Mouse (Mus musculus): ENCODE results near the gene Cstf3.

Gene Cstf3

DNA sequence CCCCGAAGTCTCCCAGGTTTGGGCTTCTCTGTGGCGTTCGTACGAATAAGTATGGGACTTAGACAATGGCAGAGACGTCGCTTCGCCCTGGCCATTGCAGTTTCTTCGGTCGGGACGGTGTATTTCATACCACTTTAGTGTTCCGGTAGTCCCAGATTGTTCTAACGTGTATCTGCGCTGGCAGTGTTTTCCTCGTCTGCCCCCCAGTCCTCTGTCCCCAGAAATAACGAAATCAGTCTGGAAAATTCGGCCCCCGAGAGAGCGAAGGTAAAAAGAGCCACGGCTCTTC is 450 bp downstream of the Cstf3 start:
- in situ Hi-C loops (cut with MboI; ENCODE audit: unreplicated experiment in 2 of 2) = loop anchor here (5.0 to 25.0 kb wide), 3 partner anchors 77 to 647 kb away; partner anchors contain the start of genes 4931422A03Rik (in 1 of the 2) and Fbxo3 (in 1 of the 2)

GRCm38 (mm10) chr2:104591141-104591540 is 818 bp downstream of the Cstf3 start:
- in situ Hi-C loops (cut with MboI; ENCODE audit: unreplicated experiment in 2 of 2) = loop anchor here (5.0 to 25.0 kb wide), 3 partner anchors 76 to 646 kb away; partner anchors contain the start of genes 4931422A03Rik (in 1 of the 2) and Fbxo3 (in 1 of the 2)

DNA sequence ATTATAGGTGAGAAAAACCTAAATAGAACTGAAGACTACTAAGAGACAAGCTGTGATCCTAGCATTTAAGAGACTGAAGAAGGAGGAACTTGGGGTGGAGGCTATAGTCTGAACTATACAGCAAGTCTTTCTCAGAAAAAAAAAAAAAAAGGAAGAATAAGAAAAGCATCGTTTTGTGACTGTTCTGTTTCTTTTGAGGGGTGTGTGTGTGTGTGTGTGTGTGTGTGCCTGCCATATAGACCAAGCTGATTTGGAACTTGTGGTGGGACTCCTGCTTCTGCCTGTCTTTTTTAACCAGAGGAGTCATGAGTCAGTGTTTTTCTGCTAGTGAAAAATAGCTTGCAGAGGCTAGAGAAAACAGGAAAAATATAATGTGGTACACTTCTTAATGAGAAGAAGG is 4.7 kb downstream of the Cstf3 start:
- in situ Hi-C loops (cut with MboI; ENCODE audit: unreplicated experiment in 2 of 2) = loop anchor here in 1 of 2 experiments (25.0 kb wide), 2 partner anchors 558 to 642 kb away; partner anchors contain the start of genes 4931422A03Rik and Fbxo3

- in situ Hi-C loops (cut with MboI; ENCODE audit: unreplicated experiment in 2 of 2) = no loop called here
Observed at GRCm38 (mm10) chr2:104603431-104603830, 13.1 kb downstream of the Cstf3 start.

DNA sequence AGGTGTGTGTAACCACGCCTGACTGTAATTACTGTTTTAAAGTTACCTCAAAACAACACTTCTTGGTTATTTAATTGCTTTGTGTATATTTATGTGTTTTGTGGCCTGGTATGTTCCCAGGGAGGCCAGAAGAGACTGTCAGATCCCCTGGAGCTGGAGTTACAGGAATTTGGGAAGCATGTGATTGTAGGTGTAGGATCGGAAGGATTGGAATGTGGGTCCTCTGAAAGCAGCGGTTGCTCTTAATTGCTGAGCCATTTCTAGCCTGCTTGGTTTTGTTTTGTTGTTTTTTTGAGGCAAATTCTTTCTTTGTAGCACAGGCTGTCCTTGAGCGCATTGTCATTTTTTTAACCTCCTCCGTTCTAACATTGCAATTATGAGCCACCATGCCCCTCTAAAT is 14.4 kb downstream of the Cstf3 start:
- in situ Hi-C loops (cut with MboI; ENCODE audit: unreplicated experiment in 2 of 2) = no loop called here

- in situ Hi-C loops (cut with MboI; ENCODE audit: unreplicated experiment in 2 of 2) = no loop called here
Observed at GRCm38 (mm10) chr2:104605560-104605959, 15.2 kb downstream of the Cstf3 start.

GRCm38 (mm10) chr2:104614786-104615185 is 24.5 kb downstream of the Cstf3 start:
- in situ Hi-C loops (cut with MboI; ENCODE audit: unreplicated experiment in 2 of 2) = no loop called here

GRCm38 (mm10) chr2:104615985-104616711 is 25.8 kb downstream of the Cstf3 start:
- in situ Hi-C loops (cut with MboI; ENCODE audit: unreplicated experiment in 2 of 2) = no loop called here

- in situ Hi-C loops (cut with MboI; ENCODE audit: unreplicated experiment in 2 of 2) = no loop called here
Observed at GRCm38 (mm10) chr2:104658659-104659058, 68.3 kb downstream of the Cstf3 start.

DNA sequence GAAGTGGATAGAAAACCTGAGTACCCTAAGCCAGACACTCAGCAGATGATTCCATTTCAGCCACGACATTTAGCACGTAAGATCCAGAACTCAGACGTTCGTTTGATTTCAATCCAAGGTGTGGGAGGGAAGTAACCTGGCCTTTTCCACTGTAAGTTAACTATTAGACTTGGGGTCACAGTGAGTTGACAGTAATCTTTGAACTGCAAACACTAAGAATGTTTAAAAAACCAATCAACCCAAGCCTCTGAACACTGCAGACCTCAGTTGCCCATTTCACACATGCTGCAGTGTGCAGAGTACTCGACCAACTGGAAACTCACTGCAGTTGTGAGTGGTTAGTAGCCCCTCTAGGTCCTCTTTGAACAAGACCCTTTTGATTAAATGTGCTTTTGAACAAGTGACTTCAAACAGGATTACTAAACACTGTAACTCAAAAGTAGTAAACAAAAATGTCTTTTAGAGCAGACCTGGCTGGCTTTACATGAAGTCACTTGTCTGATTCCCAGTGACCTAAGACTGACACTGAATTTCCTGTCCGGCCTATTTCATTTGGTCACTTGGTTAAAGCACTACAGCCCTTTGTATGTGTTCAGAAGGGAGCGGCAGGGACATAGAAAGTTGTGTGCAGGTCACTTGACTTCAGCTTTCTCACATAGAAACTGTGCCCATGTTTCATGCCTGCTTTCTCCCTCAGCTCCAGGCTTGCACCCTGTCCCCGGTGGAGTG is 73.2 kb downstream of the Cstf3 start:
- in situ Hi-C loops (cut with MboI; ENCODE audit: unreplicated experiment in 2 of 2) = no loop called here

- in situ Hi-C loops (cut with MboI; ENCODE audit: unreplicated experiment in 2 of 2) = loop anchor here in 1 of 2 experiments (5.0 kb wide), 1 partner anchor 77 kb away; the partner anchor contains the start of gene Cstf3
Observed at GRCm38 (mm10) chr2:104669122-104669804, 78.9 kb downstream of the Cstf3 start.

- in situ Hi-C loops (cut with MboI; ENCODE audit: unreplicated experiment in 2 of 2) = no loop called here
Observed at GRCm38 (mm10) chr2:104671724-104672123, 81.4 kb downstream of the Cstf3 start.

DNA sequence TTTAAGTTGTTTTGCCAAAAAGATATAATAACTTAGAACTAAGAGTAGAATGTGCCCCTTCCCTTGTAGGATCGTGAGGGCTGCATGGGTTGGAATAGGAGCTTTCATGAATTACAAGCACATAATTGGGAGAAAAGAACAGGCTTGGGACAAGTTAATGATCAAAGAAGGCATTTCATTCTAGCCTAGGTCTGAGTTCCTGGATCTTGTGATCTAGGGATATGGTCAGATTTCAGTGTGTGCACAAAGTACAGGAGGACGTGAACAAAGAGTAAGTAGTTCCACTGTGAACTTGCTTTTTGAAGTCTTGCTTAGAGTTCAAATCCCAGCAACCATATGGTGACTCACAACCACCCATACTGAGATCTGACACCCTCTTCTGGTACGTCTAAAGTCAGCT is 87.0 kb downstream of the Cstf3 start:
- in situ Hi-C loops (cut with MboI; ENCODE audit: unreplicated experiment in 2 of 2) = loop anchor here in 1 of 2 experiments (25.0 kb wide), 1 partner anchor 540 kb away; no protein-coding TSS in a partner anchor

- in situ Hi-C loops (cut with MboI; ENCODE audit: unreplicated experiment in 2 of 2) = loop anchor here (5.0 to 25.0 kb wide), 4 partner anchors 68 to 550 kb away; no protein-coding TSS in a partner anchor
Observed at GRCm38 (mm10) chr2:104684771-104685170, 94.4 kb downstream of the Cstf3 start.

GRCm38 (mm10) chr2:104685418-104685817 is 95.1 kb downstream of the Cstf3 start:
- in situ Hi-C loops (cut with MboI; ENCODE audit: unreplicated experiment in 2 of 2) = loop anchor here (5.0 to 25.0 kb wide), 4 partner anchors 67 to 549 kb away; no protein-coding TSS in a partner anchor

DNA sequence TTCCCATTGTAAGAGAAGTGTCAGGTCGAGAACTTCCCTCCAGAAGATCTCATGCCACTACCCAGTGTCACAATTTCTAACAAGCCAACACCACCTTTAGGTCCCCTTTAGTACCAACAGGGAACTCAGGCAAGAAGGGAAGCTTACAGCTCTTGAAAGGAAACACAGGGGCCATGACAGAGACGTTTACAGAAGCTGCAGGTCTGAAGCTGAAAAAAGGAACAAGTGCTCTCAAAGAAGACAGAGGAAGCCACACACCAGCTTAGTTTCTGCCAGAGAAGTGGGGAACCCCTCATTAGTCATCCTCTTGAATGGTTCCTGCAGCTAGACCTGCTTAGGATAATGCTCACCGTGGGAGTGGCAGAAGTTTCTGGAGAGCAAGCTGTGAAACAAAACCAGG is 96.9 kb downstream of the Cstf3 start:
- in situ Hi-C loops (cut with MboI; ENCODE audit: unreplicated experiment in 2 of 2) = loop anchor here (5.0 to 25.0 kb wide), 4 partner anchors 65 to 550 kb away; no protein-coding TSS in a partner anchor

DNA sequence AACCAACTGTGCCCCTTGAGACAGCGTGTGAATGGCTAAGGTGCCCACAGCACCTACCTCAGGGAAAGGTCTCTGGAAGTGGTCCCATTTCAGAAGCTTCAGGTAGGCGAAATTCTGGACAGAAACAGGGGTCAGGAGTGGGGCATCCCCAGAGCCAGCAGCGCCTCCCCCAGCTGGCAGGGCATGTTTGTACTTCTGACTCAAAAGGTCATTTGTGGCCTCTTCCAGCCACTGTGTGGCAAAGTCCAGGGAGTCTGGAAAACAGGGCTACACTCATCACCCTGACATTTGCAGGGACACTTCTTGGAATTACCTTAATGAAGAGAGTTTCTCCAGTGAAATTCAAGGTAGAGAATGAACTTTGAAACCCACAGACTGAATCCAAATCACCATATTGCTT is 98.0 kb downstream of the Cstf3 start:
- in situ Hi-C loops (cut with MboI; ENCODE audit: unreplicated experiment in 2 of 2) = loop anchor here (5.0 to 25.0 kb wide), 4 partner anchors 64 to 551 kb away; no protein-coding TSS in a partner anchor

- in situ Hi-C loops (cut with MboI; ENCODE audit: unreplicated experiment in 2 of 2) = loop anchor here (5.0 to 25.0 kb wide), 4 partner anchors 64 to 551 kb away; no protein-coding TSS in a partner anchor
Observed at GRCm38 (mm10) chr2:104688724-104689123, 98.4 kb downstream of the Cstf3 start.

- in situ Hi-C loops (cut with MboI; ENCODE audit: unreplicated experiment in 2 of 2) = loop anchor here in 1 of 2 experiments (25.0 kb wide), 1 partner anchor 553 kb away; no protein-coding TSS in a partner anchor
Observed at GRCm38 (mm10) chr2:104690720-104691119, 100.4 kb downstream of the Cstf3 start.

DNA sequence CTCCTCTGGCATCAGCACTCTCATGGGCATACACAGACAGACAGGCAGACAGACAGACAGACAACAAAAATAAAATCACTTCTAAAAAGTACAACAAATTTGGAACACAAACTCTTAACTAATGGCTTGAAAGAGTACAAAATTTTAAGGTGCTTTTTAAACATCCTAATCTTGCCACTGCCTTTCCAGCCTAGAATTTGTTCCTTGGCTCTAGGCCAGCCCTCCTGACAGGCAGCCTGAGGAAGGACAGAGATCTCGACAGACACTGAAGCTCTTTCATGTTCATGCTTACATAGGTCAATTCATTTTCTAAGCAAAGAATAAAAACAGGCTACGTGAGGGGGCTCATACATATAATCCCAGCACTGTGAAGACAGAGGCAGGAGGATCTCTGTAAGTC is 102.2 kb downstream of the Cstf3 start:
- in situ Hi-C loops (cut with MboI; ENCODE audit: unreplicated experiment in 2 of 2) = loop anchor here in 1 of 2 experiments (25.0 kb wide), 1 partner anchor 555 kb away; no protein-coding TSS in a partner anchor
